Mouse (Mus musculus) lung, adult 2 months (tissue): ENCODE data around the gene Cfdp1. TPM values are rescaled to one million over a fixed set of nuclear protein-coding genes. Genes with fewer than 3 reads are reported as not detected.

Source experiments
- DNase-seq: peaks from one replicate; pipeline ENCODE4 v3.0.0; 2022
- H3K4me1 ChIP-seq: fragments of 200-500 bp; 2 replicates; pipeline ENCODE4 v1.6.1; 2011; ENCODE audit warnings: low read length; ENCODE audit not compliant: control insufficient read depth, insufficient read depth
- H3K4me3 ChIP-seq: fragments of 200-500 bp; replicated peaks from 2 replicates; pipeline ENCODE3; 2011; ENCODE audit warnings: low read depth, mild to moderate bottlenecking, control low read depth, low read length; ENCODE audit errors: extremely low read depth
- CTCF ChIP-seq: fragments of 200-500 bp; IDR thresholded peaks from 2 replicates; pipeline ENCODE4 v1.5.1; 2011; ENCODE audit warnings: mild to moderate bottlenecking, low read length, control low read depth; ENCODE audit not compliant: insufficient read depth
- POLR2A ChIP-seq: fragments of 200-500 bp; IDR thresholded peaks from 2 replicates; pipeline ENCODE4 v1.6.1; 2011; ENCODE audit warnings: low read depth, mild to moderate bottlenecking, control low read depth, low read length, borderline replicate concordance; ENCODE audit errors: extremely low read depth
- WGBS: fragments of 180-500 bp; shearing (Covaris S2); methylation state at CpG from one replicate; pipeline ENCODE4 v1.1.7; 2018; 5-methylcytosine and 5-hydroxymethylcytosine counted together
- polyA plus RNA-seq: library from polyadenylated mRNA; depleted of rRNA; stranded (reverse); fragments of >200 nt; gene quantifications from 2 replicates; pipeline ENCODE4 v1.2.3, GENCODE M21; 2012

Gene Cfdp1
- polyA plus RNA-seq, 1 experiment, result 7.9 TPM

DNA sequence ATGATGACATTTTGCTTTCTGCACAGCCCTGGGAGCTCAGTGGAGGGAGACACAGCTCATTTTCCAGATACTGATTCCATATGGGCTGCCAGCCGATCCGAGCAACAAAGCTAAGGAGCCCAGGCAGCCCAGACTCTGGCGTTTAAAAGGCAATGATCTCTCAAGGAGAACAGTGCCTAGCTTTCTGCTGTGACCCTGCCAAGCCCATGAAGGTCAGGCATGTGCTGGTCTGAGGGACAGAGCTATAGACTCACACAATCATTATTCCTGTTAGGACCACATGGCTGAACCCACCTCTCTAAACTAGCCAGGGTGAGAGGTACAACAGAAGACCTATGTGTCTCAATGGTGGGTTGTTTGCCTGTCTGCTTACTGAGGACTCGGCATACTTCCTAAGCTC is 66.4 kb downstream of the Cfdp1 start:
- no peak overlapping the region for H3K4me3 ChIP-seq
- DNase-seq, result no peak
- WGBS, result 64% methylated on average over 4 of the region's 4 CpGs
- TF ChIP-seq POLR2A (no peak), CTCF (no peak)
- no peaks in the 10 kb centered on the region for H3K4me1 ChIP-seq

DNA sequence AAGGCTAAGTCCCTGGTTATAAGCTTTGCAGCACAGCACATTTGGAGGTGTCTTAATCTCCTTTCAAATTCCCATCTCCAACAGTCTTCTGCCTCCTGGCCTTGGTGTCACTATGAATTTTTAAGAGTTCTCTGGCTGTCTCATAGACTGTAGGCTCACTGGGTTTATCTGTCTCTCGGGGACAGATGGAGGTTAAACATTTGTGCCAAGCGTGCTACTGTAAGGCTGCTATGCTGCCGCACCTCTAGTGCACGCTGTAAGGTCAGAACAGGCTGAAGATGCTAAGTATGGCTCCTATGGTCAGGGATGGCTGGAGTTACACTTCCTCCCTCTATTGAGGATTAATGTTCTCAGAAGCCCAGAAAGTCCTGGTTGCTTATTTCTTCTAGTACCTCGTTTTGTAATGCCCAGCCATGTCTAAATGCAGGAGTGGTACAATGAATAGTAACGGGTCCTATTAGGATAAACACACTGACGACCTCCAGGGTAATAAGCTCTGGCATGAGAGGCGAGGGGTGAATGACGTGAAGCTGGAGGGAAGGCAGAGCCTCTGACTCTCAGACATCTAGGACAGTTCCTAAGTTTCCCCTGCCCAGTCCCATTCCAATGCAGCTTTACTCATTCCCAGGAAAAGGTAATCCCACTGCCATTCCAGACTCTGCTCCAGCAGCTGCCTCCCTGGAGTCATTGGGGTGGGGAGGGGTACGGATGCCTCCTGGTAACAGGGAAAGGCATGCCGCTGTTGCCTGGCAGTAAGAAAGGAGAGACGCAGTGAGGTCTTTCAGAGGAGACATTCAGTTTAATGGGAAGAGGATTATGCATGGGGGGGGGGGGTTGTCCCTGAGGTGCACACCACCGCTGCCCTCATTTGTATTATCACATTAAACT is 67.1 kb downstream of the Cfdp1 start:
- Histone ChIP-seq H3K4me1 (no peaks in the 10 kb centered on the region), H3K4me3 (no peak overlapping the region)
- TF ChIP-seq POLR2A, result no peak
- no peak for TF ChIP-seq CTCF
- DNase-seq, result no peak
- 78% methylated on average over 13 of the region's 13 CpGs for WGBS

DNA sequence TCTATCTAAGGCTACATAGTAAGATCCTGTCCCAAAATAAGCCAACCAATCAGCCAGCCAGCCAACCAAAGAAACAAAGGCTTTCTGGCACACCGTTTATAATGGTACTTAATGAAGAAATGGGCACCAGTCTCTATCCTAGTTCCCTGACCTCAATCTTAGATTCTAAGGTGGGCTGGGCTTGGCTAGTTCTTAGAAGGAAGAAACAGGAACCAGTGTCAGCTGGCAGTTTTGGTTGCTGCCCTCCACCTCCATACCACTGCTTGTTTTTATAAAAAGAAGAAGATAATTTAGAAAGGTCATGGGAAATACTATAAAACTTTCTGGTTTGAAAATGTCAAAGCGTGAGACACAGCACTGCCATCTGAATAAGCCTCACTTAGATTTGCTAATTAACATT is 68.0 kb downstream of the Cfdp1 start:
- WGBS, result 81% methylated on average over 2 of the region's 2 CpGs
- no peak for DNase-seq
- H3K4me1 ChIP-seq, result no peaks in the 10 kb centered on the region
- TF ChIP-seq CTCF, result no peak
- no peak for TF ChIP-seq POLR2A
- no peak overlapping the region for H3K4me3 ChIP-seq

DNA sequence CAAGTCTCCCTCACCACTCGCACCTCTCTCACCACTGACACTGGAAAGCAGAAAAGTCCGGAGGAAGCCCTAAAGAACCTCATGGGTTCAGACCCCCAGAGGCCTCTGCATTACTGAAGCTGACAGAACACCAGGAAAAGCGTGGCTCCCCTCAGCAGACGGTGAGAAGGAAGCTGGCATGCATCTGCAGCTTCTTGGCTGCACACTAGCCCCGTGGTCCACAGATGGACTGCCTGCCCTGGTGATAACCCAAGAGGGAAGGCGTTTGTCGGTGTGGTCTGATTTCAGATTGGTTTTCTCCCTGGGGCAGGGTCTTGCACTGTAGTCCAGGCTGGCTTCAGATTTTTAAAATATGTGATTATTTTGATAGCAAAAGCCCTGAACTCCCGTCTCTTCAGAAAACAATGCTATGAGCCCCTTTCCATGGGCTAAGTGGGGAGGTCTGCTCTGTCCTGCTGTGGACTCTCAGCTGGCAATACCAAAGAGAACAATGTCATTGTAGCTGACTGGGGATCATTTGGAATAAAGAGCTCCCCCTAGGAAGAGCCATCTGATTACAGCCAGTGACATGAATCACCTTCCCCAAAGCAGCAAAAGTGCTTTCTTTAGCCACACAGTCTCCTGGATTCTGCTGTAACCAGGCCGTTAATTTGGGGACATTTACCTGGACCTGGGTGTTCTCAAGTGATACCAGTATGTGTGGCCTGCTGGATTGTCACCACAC is 71.3 kb downstream of the Cfdp1 start:
- Histone ChIP-seq H3K4me1 (no peaks in the 10 kb centered on the region), H3K4me3 (no peak overlapping the region)
- TF ChIP-seq POLR2A (no peak), CTCF (no peak)
- DNase-seq, result no peak
- 79% methylated on average over 9 of the region's 9 CpGs for WGBS

DNA sequence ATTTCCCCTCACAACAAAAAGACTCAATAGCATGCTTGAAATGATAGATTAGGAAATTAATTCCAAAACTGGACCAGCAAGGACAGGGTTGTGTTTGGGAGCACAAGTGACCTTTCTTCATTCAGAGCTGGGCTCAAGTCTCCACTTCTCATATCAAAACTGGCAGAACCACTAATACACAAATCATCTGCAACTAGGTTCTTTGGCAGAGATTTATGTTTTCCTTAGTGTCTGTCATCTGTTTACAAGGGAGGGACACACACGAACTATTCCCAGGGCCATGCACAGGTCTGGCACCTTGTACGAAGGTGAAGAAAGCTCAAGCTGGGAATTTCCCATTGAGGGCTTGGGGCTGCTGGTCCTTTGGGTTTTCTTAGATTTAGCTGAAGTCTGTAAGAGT is 71.9 kb downstream of the Cfdp1 start:
- TF ChIP-seq POLR2A, result no peak
- TF ChIP-seq CTCF, result no peak
- no peak for DNase-seq
- no peaks in the 10 kb centered on the region for H3K4me1 ChIP-seq
- WGBS, result 56% methylated on average over 2 of the region's 2 CpGs
- H3K4me3 ChIP-seq, result no peak overlapping the region

DNA sequence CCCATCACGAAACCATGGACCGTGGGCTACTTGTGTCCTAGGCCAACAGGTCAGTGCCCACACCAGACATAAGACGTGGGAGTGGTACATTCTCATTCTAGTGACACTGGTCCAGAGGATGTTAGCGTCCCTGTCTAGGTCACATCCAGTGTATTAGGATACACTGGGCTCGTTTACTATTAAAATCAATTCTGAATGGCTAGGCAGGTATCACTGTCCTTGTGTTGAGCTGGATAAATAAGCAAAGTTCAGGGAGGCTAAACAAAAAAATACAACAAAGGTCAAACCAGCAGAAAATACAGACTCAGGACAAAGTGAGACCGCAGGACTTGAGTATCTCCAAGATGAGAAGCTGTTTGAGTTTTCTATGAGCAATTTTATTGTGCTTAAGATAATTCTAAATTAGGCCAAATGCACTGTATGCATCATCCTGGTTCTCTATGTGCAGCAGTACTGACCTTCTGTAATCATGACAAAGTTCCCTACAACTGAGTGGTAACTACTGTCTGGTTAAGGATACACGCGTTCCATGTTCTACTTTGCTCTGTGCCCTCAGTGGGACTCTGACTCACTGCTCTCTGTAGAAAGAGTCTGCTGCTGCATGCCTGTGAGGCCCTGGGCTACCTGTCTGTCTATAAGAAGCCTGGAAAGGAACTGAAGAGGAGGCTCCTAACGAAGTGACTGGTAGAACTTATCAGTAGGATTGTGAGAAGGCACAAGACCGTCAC is 73.2 kb downstream of the Cfdp1 start:
- Histone ChIP-seq H3K4me1 (no peaks in the 10 kb centered on the region), H3K4me3 (no peak overlapping the region)
- TF ChIP-seq CTCF (no peak), POLR2A (no peak)
- 96% methylated on average over 10 of the region's 10 CpGs for WGBS
- DNase-seq, result no peak

DNA sequence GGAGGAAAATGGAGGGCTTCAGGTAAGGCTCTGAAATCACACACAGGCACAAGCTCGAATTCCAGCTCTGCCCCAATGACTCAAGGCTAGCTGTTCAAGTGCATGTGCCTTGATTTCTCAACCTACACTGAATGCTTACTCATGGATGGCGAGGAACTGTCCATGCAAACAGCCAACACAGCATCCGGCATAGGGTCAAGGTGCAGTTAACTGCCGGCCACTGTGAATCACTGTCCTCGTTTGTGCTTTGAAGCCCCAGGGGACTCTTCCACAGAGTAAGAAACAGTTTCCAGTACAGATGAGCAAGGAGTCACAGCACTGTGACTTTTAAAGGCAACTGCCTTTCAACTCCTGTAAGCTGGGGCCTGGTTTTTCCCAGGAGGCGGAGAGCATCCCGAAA is 74.4 kb downstream of the Cfdp1 start:
- Histone ChIP-seq H3K4me1 (no peaks in the 10 kb centered on the region), H3K4me3 (no peak overlapping the region)
- 81% methylated on average over 7 of the region's 7 CpGs for WGBS
- no peak for TF ChIP-seq POLR2A
- no peak for TF ChIP-seq CTCF
- no peak for DNase-seq

DNA sequence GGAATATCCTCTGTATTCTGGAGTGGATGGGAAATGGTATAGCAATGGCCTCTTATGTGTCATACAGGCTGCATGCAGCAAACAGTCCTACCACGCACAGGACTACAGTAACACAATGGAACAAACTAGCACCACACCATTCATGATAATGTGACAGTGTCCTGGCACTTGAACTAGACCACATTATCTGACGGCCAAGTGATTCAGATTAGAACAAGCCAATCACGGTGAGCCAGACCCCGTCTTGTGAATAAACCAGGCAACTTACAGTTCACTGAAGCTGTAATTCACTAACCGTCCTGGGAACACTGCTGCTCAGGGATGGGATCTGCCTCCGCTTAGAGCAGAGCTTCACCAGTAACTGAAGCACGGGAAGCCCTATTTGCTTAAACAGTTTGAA is 75.3 kb downstream of the Cfdp1 start:
- no peak for TF ChIP-seq POLR2A
- TF ChIP-seq CTCF, result no peak
- no peaks in the 10 kb centered on the region for H3K4me1 ChIP-seq
- 79% methylated on average over 7 of the region's 7 CpGs for WGBS

DNA sequence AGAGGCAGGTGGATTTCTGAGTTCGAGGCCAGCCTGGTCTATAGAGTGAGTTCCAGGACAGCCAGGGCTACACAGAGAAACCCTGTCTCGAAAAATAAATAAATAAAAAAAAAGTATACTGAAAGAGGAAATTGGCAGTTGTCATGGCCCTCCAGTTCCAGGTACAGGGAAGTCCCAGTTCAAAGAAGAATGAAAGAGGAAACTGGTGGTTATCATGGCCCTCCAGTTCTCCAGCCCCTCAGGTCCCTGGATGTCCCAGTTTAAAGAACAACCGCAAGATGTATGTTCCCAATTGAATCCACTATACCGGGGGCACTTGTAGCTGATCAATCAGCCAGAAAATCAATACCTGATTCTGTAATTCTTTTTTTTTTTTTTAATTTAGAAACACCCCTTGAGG is 77.6 kb downstream of the Cfdp1 start:
- no peak for TF ChIP-seq CTCF
- TF ChIP-seq POLR2A, result no peak
- DNase-seq, result no peak
- no peaks in the 10 kb centered on the region for H3K4me1 ChIP-seq
- 85% methylated on average over 4 of the region's 4 CpGs for WGBS
- H3K4me3 ChIP-seq, result no peak overlapping the region

More for the DNA sequence above, 75.3 kb downstream of the Cfdp1 start:
- no peak overlapping the region for H3K4me3 ChIP-seq
- DNase-seq, result no peak

DNA sequence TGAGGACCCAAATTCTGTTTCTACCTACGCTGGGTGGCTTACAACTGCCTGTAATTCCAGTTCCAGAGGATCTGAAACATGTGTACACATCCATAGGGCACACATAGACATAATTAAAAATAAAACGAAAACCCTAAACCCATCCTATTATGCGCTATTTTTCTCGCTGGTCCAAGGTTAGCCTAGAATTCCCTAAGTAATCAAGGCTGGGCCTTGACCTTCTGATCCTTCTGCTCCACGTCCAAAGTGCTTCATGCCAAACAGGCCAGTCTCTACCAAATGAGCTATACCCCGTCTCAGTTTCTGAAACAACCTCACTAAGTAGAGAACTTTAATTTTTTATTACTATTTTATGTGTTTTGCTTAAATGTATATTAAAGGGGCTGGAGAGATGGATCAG is 78.3 kb downstream of the Cfdp1 start:
- DNase-seq, result no peak
- WGBS, result 93% methylated on average over 6 of the region's 6 CpGs
- Histone ChIP-seq H3K4me3 (no peak overlapping the region), H3K4me1 (no peaks in the 10 kb centered on the region)
- TF ChIP-seq POLR2A (no peak), CTCF (no peak)
